Mouse (Mus musculus) splenic B cell, adult 2 months (primary cell): Measurements from ENCODE around the gene Fdps.

ENCODE experiments used
- DNase-seq: peaks from one replicate; pipeline ENCODE4 v3.0.0-alpha.2; 2011; ENCODE audit warnings: low read depth, low spot score
- H3K27me3 ChIP-seq: 2 replicates; pipeline ENCODE4 v1.6.1; 2012; ENCODE audit warnings: mild to moderate bottlenecking, low read length, moderate library complexity, mixed read lengths; ENCODE audit not compliant: control insufficient read depth, poor library complexity, insufficient read depth, severe bottlenecking
- H3K36me3 ChIP-seq: 2 replicates; pipeline ENCODE4 v1.6.1; 2012; ENCODE audit warnings: mild to moderate bottlenecking, low read length, moderate library complexity, mixed read lengths; ENCODE audit not compliant: control insufficient read depth, poor library complexity, insufficient read depth, severe bottlenecking

Fdps gene

GRCm38 (mm10) chr3:89101812-89102494 is at the start of gene Fdps:
Fdps (minus strand) TSS chr3:89101959.
- peak; percentile 99 for DNase-seq
- H3K27me3 ChIP-seq, result no peaks in the 10 kb centered on the region
- H3K36me3 ChIP-seq, result no peaks in the 10 kb centered on the region

GRCm38 (mm10) chr3:89148567-89148966 is 46.8 kb upstream of the Fdps start:
- DNase-seq, result no peak
- no peaks in the 10 kb centered on the region for H3K27me3 ChIP-seq

GRCm38 (mm10) chr3:89147979-89148311 is 46.2 kb upstream of the Fdps start:
- Histone ChIP-seq H3K27me3 (no peaks in the 10 kb centered on the region), H3K36me3 (no peaks in the 10 kb centered on the region)
- DNase-seq, result no peak

More at GRCm38 (mm10) chr3:89148567-89148966, 46.8 kb upstream of the Fdps start:
- no peaks in the 10 kb centered on the region for H3K36me3 ChIP-seq

- Histone ChIP-seq H3K36me3 (no peaks in the 10 kb centered on the region), H3K27me3 (no peaks in the 10 kb centered on the region)
- DNase-seq, result no peak
These were observed 45.6 kb upstream of the Fdps start for GRCm38 (mm10) chr3:89147101-89147978.

- H3K36me3 ChIP-seq, result no peaks in the 10 kb centered on the region
- no peak for DNase-seq
- no peaks in the 10 kb centered on the region for H3K27me3 ChIP-seq
These were observed 43.8 kb upstream of the Fdps start for GRCm38 (mm10) chr3:89145566-89145965.

GRCm38 (mm10) chr3:89144821-89145220 is 43.1 kb upstream of the Fdps start:
- Histone ChIP-seq H3K36me3 (no peaks in the 10 kb centered on the region), H3K27me3 (no peaks in the 10 kb centered on the region)
- no peak for DNase-seq

- H3K36me3 ChIP-seq, result no peaks in the 10 kb centered on the region
- DNase-seq, result no peak
- H3K27me3 ChIP-seq, result no peaks in the 10 kb centered on the region
These were observed 34.6 kb upstream of the Fdps start for GRCm38 (mm10) chr3:89136365-89136764.

GRCm38 (mm10) chr3:89135958-89136357 is 34.2 kb upstream of the Fdps start, which contains the start of gene Pklr:
Pklr (plus strand) TSS chr3:89136142.
- H3K27me3 ChIP-seq, result no peaks in the 10 kb centered on the region
- H3K36me3 ChIP-seq, result no peaks in the 10 kb centered on the region
- no peak for DNase-seq

- no peaks in the 10 kb centered on the region for H3K36me3 ChIP-seq
- DNase-seq, result no peak
- H3K27me3 ChIP-seq, result no peaks in the 10 kb centered on the region
These were observed 32.0 kb upstream of the Fdps start for GRCm38 (mm10) chr3:89133752-89134151.

- no peak for DNase-seq
- Histone ChIP-seq H3K36me3 (no peaks in the 10 kb centered on the region), H3K27me3 (no peaks in the 10 kb centered on the region)
These were observed 31.3 kb upstream of the Fdps start for GRCm38 (mm10) chr3:89133063-89133450.

- no peak for DNase-seq
- no peaks in the 10 kb centered on the region for H3K36me3 ChIP-seq
- H3K27me3 ChIP-seq, result no peaks in the 10 kb centered on the region
These were observed 30.7 kb upstream of the Fdps start for GRCm38 (mm10) chr3:89132285-89133062.

- Histone ChIP-seq H3K27me3 (no peaks in the 10 kb centered on the region), H3K36me3 (no peaks in the 10 kb centered on the region)
- DNase-seq, result no peak
These were observed 30.1 kb upstream of the Fdps start for GRCm38 (mm10) chr3:89131816-89132215.

- DNase-seq, result no peak
These were observed 28.1 kb upstream of the Fdps start for GRCm38 (mm10) chr3:89129908-89130307.

GRCm38 (mm10) chr3:89125981-89126380 is 24.2 kb upstream of the Fdps start:
- no peaks in the 10 kb centered on the region for H3K36me3 ChIP-seq
- H3K27me3 ChIP-seq, result no peaks in the 10 kb centered on the region
- no peak for DNase-seq

More at GRCm38 (mm10) chr3:89129908-89130307, 28.1 kb upstream of the Fdps start:
- Histone ChIP-seq H3K27me3 (no peaks in the 10 kb centered on the region), H3K36me3 (no peaks in the 10 kb centered on the region)

- DNase-seq, result no peak
- H3K27me3 ChIP-seq, result no peaks in the 10 kb centered on the region
- H3K36me3 ChIP-seq, result no peaks in the 10 kb centered on the region
These were observed 22.5 kb upstream of the Fdps start for GRCm38 (mm10) chr3:89124241-89124640.
